Mouse (Mus musculus) thymus, postnatal 36 days (tissue): ENCODE data around the gene Fyb2.

ENCODE experiments used
- DNase-seq, 2 experiments: peaks; one replicate each; pipeline ENCODE4 v3.0.0; 2022; ENCODE audit warnings: mixed read lengths in 2 of 2

The Fyb2 gene

DNA sequence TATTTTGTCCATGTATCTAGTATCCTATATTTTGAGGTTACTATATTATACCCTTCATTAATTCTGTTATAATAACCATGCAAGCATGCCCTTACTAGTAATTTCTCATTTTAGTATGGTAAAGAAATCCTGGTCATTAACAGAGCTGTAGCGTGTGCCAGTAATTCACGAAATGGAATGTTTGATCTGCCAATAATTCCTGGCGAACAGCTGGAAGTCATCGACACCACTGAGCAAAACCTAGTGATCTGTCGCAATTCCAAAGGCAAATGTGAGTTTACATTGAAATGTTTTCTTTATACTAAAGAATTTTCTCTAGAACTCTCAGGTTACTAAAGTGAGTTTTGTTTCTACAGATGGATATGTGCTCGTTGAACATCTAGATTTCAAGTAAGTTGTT, 102.2 kb downstream of the Fyb2 start:
- DNase-seq = no peak

DNA sequence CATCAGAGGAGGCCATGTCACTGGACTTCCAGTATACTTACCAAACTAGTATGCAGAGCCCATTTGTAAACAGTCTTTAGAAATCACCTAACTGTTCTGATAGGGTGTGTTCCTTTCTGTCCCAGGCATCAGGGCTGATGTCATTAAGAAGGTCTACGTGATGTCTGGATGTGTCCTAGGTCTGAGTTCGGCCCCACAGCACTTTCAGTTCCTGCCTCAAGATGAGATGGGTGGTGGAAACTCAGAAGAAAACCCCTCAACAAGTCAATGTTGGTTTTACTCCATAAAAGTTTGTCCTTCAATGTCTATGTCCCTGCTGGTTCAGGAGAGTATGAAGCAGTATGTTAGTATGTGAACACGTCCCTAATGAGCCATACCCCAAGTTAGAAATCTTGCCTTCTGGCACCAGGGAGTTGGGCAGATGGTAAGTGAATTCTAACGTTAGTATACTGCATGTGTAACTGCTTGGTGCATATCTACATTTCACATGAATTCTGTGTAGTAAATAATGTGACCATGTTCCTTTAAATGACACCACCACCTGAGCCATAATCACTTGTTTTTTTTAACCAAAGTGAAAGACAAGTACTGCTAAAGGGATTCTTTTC, 102.9 kb downstream of the Fyb2 start:
- DNase-seq = no peak

DNA sequence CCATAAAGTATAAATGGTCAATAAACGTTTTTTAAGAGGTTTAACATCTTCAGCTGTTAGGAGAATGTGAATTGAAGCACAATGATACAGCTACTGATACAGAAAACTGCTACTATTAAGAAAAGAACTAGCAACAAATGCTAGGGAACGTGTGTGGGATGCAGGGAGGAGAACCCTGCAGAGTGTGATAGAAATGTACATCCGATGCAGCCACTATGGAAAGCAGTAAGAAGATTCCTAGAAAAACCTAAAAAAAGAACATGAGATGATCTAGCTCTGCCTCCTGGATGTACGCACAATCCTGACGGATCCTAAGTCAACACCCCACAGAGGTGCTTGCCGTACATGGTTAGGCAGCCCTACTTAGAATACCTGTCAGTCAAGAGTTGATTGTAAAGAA, 114.0 kb downstream of the Fyb2 start:
- DNase-seq = no peak

DNA sequence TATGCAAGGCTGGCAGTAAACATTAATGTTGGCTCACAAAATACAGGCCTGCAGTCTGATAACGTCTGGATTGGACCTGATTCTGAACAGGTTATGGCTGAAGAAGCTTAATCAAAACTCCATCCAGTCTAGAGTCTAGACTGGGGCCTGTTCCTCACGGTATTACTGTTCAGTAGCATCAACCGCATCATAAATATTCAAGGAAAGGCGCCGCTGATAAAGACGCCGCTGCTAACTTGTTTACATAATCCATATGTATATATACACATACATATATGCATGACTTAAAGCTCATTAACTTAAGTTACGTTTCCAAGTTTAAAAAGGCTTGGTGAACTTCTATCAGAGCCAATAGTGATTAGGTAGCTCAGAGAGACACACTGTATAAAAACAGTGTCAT, 117.8 kb downstream of the Fyb2 start:
- DNase-seq = no peak

DNA sequence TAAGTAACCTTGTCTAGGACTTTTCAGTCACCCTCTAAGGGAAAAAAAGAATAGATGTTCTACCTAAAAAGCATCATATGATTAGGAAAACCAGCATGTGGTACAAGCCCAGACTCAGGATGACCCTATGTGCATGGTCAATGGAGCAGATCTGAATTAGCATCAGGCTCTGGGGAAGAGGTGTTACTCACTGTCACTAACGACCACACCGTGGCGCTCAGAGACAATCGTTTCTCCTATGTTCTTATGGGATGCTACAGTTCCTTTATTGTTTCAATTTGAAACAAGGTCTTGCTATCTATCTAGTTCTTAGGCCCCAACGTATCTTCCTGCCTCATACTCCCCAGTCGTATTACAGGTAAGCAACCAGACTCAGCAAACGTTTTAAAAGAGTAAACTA, 119.9 kb downstream of the Fyb2 start:
- no peak for DNase-seq

DNA sequence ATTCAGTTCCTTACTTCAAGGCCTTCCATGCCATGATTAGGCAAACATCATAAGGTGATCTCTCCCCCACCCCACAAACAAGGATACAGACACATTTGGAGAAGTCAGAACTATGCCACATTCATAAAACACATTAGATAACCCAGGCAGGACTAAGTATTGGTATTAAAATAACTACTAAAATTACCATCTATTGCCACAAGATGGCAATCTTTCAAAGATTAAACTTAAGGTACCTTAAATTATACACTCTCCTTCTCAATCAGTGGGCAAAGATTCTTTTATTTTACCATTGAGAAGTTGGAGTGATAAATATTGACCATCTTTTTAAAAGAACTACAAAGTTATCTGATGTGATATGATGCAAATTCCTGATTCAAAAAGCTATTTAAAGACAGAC, 121.0 kb downstream of the Fyb2 start:
- DNase-seq = no peak

DNA sequence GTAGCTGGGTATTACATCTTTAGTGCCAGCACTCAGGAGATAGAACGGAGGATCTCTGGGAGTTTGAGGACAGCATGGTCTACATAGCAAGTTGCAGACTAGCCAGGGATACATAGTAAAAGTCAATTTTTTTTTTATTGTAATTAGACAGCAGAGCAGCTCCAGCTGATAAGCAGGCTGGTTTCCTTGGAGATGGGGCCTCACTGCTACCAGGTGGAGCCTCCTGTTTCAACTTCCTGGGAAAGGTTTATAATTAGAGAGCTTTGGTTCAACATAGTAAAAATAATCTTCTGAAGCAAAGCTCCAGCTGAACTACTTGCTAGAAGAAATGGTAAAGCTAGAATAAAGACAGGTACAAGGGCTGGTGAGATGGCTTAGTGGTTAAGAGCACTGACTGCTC, 136.8 kb downstream of the Fyb2 start:
- no peak for DNase-seq

DNA sequence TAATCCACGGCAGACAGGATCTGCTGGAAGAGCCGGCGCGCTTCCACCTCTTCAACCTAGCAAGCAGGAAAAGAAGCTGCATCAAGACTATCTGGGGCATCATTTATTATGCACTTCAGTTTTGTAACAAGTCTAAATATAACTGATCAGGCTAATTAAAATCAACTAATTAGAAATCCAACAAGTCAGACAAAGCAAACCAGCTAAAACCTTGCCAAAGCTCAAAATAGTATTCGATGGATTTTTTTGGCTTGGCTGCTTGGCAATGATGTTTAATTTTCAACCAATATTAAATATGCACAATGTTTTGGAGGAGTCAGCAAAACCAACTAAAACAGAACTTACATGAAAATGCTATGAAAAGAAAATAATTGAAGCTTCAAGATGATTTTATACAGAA, 138.0 kb downstream of the Fyb2 start:
- no peak for DNase-seq
